Mouse (Mus musculus): ENCODE results near the gene Tnk2. TPM values are rescaled to one million over a fixed set of nuclear protein-coding genes. Genes with fewer than 3 reads are reported as not detected.

Tnk2 gene
- total RNA-seq, 1 experiment, result 47.1 TPM

DNA sequence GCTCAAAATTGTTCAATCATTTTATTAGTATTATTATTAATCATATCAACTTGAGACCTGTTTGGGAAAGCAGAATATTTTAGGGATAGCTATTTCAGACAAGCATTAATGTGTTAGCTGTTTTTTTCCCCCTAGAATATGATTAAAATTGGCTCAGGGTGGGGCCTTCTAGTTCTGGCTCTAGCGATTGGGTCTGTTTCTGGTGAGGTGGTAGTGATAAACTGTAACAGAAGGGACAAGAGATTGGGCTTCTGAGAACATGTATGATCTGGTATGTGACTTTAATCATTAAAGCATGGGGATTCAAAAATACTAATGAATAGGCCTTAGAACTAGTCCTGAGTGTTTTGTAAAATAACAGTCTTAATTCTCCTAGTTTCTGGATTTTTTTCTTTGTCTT is 31.6 kb upstream of the Tnk2 start:
- Histone ChIP-seq H3K4me1 (ENCODE audit: control insufficient read depth in 2 of 2, insufficient read depth in 2 of 2, low read length in 2 of 2, poor library complexity in 1 of 2) (peaks cover 6 to 11% of the 10 kb centered on the region in 2 experiments; a peak in 2 of 4 replicates), H3K27ac (ENCODE audit: insufficient read depth, low read depth, low read length, poor library complexity, severe bottlenecking) (no peak overlapping the region), H3K9ac (ENCODE audit: insufficient read depth, low read depth, low read length, poor library complexity, severe bottlenecking) (no peak overlapping the region; the same call in 1 of the 2 replicates), H3K9me3 (ENCODE audit: control insufficient read depth, insufficient read depth, low read depth, low read length) (no peaks in the 10 kb centered on the region), H3K36me3 (ENCODE audit: control insufficient read depth, insufficient read depth, low read length, poor library complexity, severe bottlenecking) (peaks cover 8% of the 10 kb centered on the region), H3K4me3 (ENCODE audit: insufficient read depth in 1 of 2, low read depth in 1 of 2, low read length in 2 of 2, poor library complexity in 1 of 2, severe bottlenecking in 1 of 2) (no peak overlapping the region)
- no peak for TF ChIP-seq ZNF384 (IDR thresholded peaks at IDR 0.05; ENCODE audit: low read depth, low read length)
- no peak for DNase-seq (ENCODE audit: low read depth, low spot score)
- in situ Hi-C loops (cut with MboI; ENCODE audit: low sequenced_read_pairs in 2 of 2, unreplicated experiment in 2 of 2), result loop anchor here in 1 of 2 experiments (5.0 kb wide), 1 partner anchor 100 kb away; no protein-coding TSS in a partner anchor

DNA sequence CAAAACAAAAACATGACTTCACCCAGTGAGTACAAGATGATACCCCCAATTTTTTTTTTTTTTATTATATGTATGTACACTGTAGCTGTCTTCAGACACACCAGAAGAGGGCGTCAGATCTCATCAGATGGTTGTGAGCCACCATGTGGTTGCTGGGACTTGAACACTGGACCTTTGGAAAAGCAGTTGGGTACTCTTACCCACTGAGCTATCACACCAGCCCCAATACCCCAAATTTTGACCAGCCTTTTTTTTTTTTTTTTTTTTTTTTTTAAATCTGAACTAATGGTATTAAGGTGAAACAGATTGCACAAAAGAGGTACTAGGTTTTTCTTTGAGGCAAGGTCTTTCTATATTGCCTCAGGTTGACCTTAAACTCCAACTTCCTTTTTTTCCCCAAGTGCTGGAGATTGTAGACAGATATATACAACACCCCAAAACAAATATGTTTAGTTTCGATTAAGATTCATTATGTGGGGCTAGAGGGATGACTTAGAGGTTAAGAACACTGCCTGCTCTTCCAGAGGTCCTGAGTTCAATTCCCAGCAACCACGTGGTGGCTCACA is 30.3 kb upstream of the Tnk2 start:
- in situ Hi-C loops (cut with MboI; ENCODE audit: low sequenced_read_pairs in 2 of 2, unreplicated experiment in 2 of 2), result loop anchor here in 1 of 2 experiments (5.0 kb wide), 1 partner anchor 101 kb away; no protein-coding TSS in a partner anchor
- no peak for DNase-seq (ENCODE audit: low read depth, low spot score)
- H3K4me1 ChIP-seq (ENCODE audit: control insufficient read depth in 2 of 2, insufficient read depth in 2 of 2, low read length in 2 of 2, poor library complexity in 1 of 2), result peaks cover 2 to 4% of the 10 kb centered on the region in 2 experiments; a peak in 2 of 4 replicates
- no peak overlapping the region for H3K27ac ChIP-seq (ENCODE audit: insufficient read depth, low read depth, low read length, poor library complexity, severe bottlenecking)
- peak; percentile 51; the same call in 1 of the 2 replicates for TF ChIP-seq ZNF384 (IDR thresholded peaks at IDR 0.05; ENCODE audit: low read depth, low read length)
- TF ChIP-seq CHD2 (IDR thresholded peaks at IDR 0.05; ENCODE audit: low read depth, low read length), result no peak
- no peak overlapping the region for H3K4me3 ChIP-seq (ENCODE audit: insufficient read depth in 1 of 2, low read depth in 1 of 2, low read length in 2 of 2, poor library complexity in 1 of 2, severe bottlenecking in 1 of 2)
- peaks cover 11% of the 10 kb centered on the region for H3K36me3 ChIP-seq (ENCODE audit: control insufficient read depth, insufficient read depth, low read length, poor library complexity, severe bottlenecking)
- H3K9ac ChIP-seq (ENCODE audit: insufficient read depth, low read depth, low read length, poor library complexity, severe bottlenecking), result no peak overlapping the region
- no peaks in the 10 kb centered on the region for H3K9me3 ChIP-seq (ENCODE audit: control insufficient read depth, insufficient read depth, low read depth, low read length)

DNA sequence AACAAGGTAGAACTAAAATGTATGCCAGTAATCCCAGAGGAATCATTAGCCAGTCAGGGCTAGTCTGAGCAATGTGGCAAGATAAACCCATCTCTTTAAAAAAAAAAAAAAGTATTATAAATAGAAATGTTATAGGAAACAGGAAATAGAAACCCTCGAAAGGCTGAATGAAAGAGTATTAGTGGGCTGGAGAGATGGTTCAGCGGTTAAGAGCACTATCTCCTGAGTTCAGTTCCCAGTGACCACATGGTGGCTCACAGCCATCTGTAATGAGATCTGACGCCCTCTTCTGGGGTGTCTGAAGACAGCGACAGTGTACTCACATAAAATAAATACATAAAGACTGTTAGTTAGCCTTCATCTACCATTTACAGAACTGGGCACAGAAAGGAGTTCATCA is 29.6 kb upstream of the Tnk2 start:
- H3K36me3 ChIP-seq (ENCODE audit: control insufficient read depth, insufficient read depth, low read length, poor library complexity, severe bottlenecking), result peaks cover 11% of the 10 kb centered on the region
- H3K27ac ChIP-seq (ENCODE audit: insufficient read depth, low read depth, low read length, poor library complexity, severe bottlenecking), result no peak overlapping the region
- in situ Hi-C loops (cut with MboI; ENCODE audit: low sequenced_read_pairs in 2 of 2, unreplicated experiment in 2 of 2), result loop anchor here in 1 of 2 experiments (5.0 kb wide), 1 partner anchor 102 kb away; no protein-coding TSS in a partner anchor
- no peak overlapping the region for H3K9ac ChIP-seq (ENCODE audit: insufficient read depth, low read depth, low read length, poor library complexity, severe bottlenecking)
- H3K9me3 ChIP-seq (ENCODE audit: control insufficient read depth, insufficient read depth, low read depth, low read length), result no peaks in the 10 kb centered on the region
- H3K4me1 ChIP-seq (ENCODE audit: control insufficient read depth in 2 of 2, insufficient read depth in 2 of 2, low read length in 2 of 2, poor library complexity in 1 of 2), result peaks cover 2 to 3% of the 10 kb centered on the region in 2 experiments; a peak in 2 of 4 replicates
- DNase-seq (ENCODE audit: low read depth, low spot score), result no peak
- TF ChIP-seq CHD2 (IDR thresholded peaks at IDR 0.05; ENCODE audit: low read depth, low read length) (no peak), ZC3H11A (IDR thresholded peaks at IDR 0.05; ENCODE audit: borderline replicate concordance, low read depth, low read length) (no peak), HCFC1 (IDR thresholded peaks at IDR 0.05; ENCODE audit: borderline replicate concordance, insufficient read depth, low read length) (no peak), ZNF384 (IDR thresholded peaks at IDR 0.05; ENCODE audit: low read depth, low read length) (no peak), MAFK (IDR thresholded peaks at IDR 0.05; ENCODE audit: insufficient read depth, low read depth, low read length) (no peak)
- H3K4me3 ChIP-seq (ENCODE audit: insufficient read depth in 1 of 2, low read depth in 1 of 2, low read length in 2 of 2, poor library complexity in 1 of 2, severe bottlenecking in 1 of 2), result no peak overlapping the region

DNA sequence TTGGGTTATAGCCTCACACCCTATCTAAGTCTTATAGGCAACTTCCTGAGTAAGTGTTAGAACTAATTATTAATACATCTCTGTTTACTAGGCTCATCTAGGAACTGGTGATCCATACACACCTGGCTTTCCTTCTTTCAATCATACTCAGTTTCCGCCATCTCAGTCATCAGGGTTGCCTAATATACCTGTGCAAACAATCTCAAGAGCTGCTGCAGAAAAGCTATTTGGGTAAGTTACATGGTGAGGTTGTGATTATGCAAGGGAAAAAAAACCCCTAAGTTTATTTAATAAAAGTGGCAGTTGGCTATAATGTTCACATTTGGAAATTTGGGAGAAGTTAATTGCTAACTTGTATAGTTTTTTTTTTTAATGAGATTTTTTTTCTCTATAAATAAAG is 24.7 kb upstream of the Tnk2 start:
- TF ChIP-seq MAFK (IDR thresholded peaks at IDR 0.05; ENCODE audit: insufficient read depth, low read depth, low read length) (no peak), ZC3H11A (IDR thresholded peaks at IDR 0.05; ENCODE audit: borderline replicate concordance, low read depth, low read length) (no peak), HCFC1 (IDR thresholded peaks at IDR 0.05; ENCODE audit: borderline replicate concordance, insufficient read depth, low read length) (no peak), CHD2 (IDR thresholded peaks at IDR 0.05; ENCODE audit: low read depth, low read length) (no peak), ZNF384 (IDR thresholded peaks at IDR 0.05; ENCODE audit: low read depth, low read length) (no peak)
- Histone ChIP-seq H3K36me3 (ENCODE audit: control insufficient read depth, insufficient read depth, low read length, poor library complexity, severe bottlenecking) (peaks cover 28% of the 10 kb centered on the region), H3K9ac (ENCODE audit: insufficient read depth, low read depth, low read length, poor library complexity, severe bottlenecking) (no peak overlapping the region), H3K4me3 (ENCODE audit: insufficient read depth in 1 of 2, low read depth in 1 of 2, low read length in 2 of 2, poor library complexity in 1 of 2, severe bottlenecking in 1 of 2) (no peak overlapping the region), H3K4me1 (ENCODE audit: control insufficient read depth in 2 of 2, insufficient read depth in 2 of 2, low read length in 2 of 2, poor library complexity in 1 of 2) (no peaks in the 10 kb centered on the region), H3K9me3 (ENCODE audit: control insufficient read depth, insufficient read depth, low read depth, low read length) (no peaks in the 10 kb centered on the region), H3K27ac (ENCODE audit: insufficient read depth, low read depth, low read length, poor library complexity, severe bottlenecking) (no peak overlapping the region)
- no peak for DNase-seq (ENCODE audit: low read depth, low spot score)
- in situ Hi-C loops (cut with MboI; ENCODE audit: low sequenced_read_pairs in 2 of 2, unreplicated experiment in 2 of 2), result no loop called here

DNA sequence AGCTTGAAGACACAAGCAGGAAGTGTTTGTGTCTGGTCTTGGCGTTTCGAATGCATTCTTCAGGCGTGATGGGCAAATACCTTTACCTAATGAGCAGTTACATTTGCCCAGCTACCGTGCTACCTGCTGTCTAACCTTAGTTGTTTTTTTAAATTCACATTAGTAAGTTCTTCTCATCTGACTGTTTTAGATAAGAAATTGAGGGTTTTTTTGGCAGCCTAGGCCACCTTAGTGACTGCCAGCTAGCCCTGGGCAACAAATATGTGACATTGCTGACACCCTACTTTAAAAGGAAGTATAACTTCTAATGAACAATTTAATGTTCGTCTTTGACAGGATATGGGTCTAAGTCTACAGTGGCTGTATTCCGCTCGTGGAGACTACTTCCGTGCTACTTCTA is 15.5 kb upstream of the Tnk2 start:
- DNase-seq (ENCODE audit: low read depth, low spot score), result no peak
- H3K4me1 ChIP-seq (ENCODE audit: control insufficient read depth in 2 of 2, insufficient read depth in 2 of 2, low read length in 2 of 2, poor library complexity in 1 of 2), result no peaks in the 10 kb centered on the region
- no peak overlapping the region for H3K9ac ChIP-seq (ENCODE audit: insufficient read depth, low read depth, low read length, poor library complexity, severe bottlenecking)
- H3K9me3 ChIP-seq (ENCODE audit: control insufficient read depth, insufficient read depth, low read depth, low read length), result no peaks in the 10 kb centered on the region
- no peak for TF ChIP-seq CHD2 (IDR thresholded peaks at IDR 0.05; ENCODE audit: low read depth, low read length)
- no peak for TF ChIP-seq MAFK (IDR thresholded peaks at IDR 0.05; ENCODE audit: insufficient read depth, low read depth, low read length)
- no peak for TF ChIP-seq HCFC1 (IDR thresholded peaks at IDR 0.05; ENCODE audit: borderline replicate concordance, insufficient read depth, low read length)
- no peak for TF ChIP-seq ZNF384 (IDR thresholded peaks at IDR 0.05; ENCODE audit: low read depth, low read length)
- TF ChIP-seq ZC3H11A (IDR thresholded peaks at IDR 0.05; ENCODE audit: borderline replicate concordance, low read depth, low read length), result no peak
- in situ Hi-C loops (cut with MboI; ENCODE audit: low sequenced_read_pairs in 2 of 2, unreplicated experiment in 2 of 2), result no loop called here
- no peak overlapping the region for H3K27ac ChIP-seq (ENCODE audit: insufficient read depth, low read depth, low read length, poor library complexity, severe bottlenecking)
- H3K4me3 ChIP-seq (ENCODE audit: insufficient read depth in 1 of 2, low read depth in 1 of 2, low read length in 2 of 2, poor library complexity in 1 of 2, severe bottlenecking in 1 of 2), result no peak overlapping the region
- peaks cover 30% of the 10 kb centered on the region for H3K36me3 ChIP-seq (ENCODE audit: control insufficient read depth, insufficient read depth, low read length, poor library complexity, severe bottlenecking)

Data from ES-E14 (cell line).